Mouse (Mus musculus): ENCODE results near the gene Gm10840. TPM values are rescaled to one million over a fixed set of nuclear protein-coding genes. Genes with fewer than 3 reads are reported as not detected.
A peak's percentile ranks its signal among the peaks of the same experiment; 100 is the strongest.

Gm10840 gene
- polyA plus RNA-seq, 1 experiment from 2014 or later: not detected

DNA sequence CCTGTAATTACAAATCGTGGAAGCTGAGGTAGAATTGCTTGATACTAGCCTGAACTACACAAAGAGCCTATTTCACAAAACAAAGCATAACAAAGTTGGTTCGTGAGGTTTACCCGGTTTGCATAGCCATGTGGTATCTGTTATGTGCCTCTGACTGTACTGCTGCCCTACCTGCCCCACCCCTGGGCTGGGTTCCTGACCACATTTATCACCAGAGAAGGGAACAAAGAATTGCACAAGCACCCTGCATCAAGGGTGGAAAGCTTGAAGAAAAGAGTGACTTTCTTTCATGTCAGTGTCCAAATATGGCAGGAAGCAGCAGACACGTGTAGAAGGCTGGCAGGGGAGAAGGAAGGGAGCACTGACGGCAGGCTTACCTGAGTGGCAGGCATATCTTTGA, 6.8 kb downstream of the Gm10840 start:
- 89% methylated on average over 5 of the region's 5 CpGs for WGBS
- H3K4me1 ChIP-seq: no peaks in the 10 kb centered on the region
- peaks cover 86% of the 10 kb centered on the region for H3K36me3 ChIP-seq
- no peaks in the 10 kb centered on the region for H3K9me3 ChIP-seq (replicated peaks)
- no peaks in the 10 kb centered on the region for H3K27me3 ChIP-seq (ENCODE audit: low read depth, poor library complexity, severe bottlenecking)
- DNase-seq (ENCODE audit: low spot score): no peak
- H3K4me3 ChIP-seq: no peak overlapping the region
- no peak overlapping the region for H3K27ac ChIP-seq (replicated peaks)

GRCm38 (mm10) chr11:106170807-106171206, 10.2 kb downstream of the Gm10840 start:
- 83% methylated on average over 7 of the region's 7 CpGs for WGBS
- Histone ChIP-seq H3K36me3 (peaks cover 66% of the 10 kb centered on the region), H3K4me1 (no peaks in the 10 kb centered on the region), H3K4me3 (no peak overlapping the region), H3K27ac (replicated peaks) (no peak overlapping the region), H3K9me3 (replicated peaks) (no peaks in the 10 kb centered on the region), H3K27me3 (ENCODE audit: low read depth, poor library complexity, severe bottlenecking) (no peaks in the 10 kb centered on the region)
- DNase-seq (ENCODE audit: low spot score): no peak

DNA sequence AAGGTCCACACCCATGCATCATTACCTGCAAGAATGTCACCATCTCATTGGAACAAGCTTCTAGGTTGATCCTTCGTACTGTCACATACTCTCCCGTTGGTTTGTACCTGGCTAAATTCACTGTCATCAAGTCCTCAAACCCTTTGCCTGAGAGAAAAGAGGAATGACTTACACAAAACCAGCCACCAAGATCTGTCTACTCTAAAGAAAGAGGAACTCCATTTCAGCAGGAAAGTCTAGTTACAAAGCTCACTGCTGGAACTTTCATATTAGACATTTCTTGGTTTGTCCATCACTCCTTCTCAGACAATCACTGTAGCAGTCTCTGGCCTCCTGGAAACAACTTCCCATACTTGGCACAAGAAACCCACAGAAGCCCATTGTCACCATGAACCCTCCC, 12.6 kb downstream of the Gm10840 start:
- DNase-seq (ENCODE audit: low spot score): no peak
- WGBS: 95% methylated on average over 2 of the region's 2 CpGs
- H3K27ac ChIP-seq (replicated peaks): no peak overlapping the region
- no peaks in the 10 kb centered on the region for H3K9me3 ChIP-seq (replicated peaks)
- no peaks in the 10 kb centered on the region for H3K4me1 ChIP-seq
- no peaks in the 10 kb centered on the region for H3K27me3 ChIP-seq (ENCODE audit: low read depth, poor library complexity, severe bottlenecking)
- H3K36me3 ChIP-seq: peaks cover 42% of the 10 kb centered on the region
- no peak overlapping the region for H3K4me3 ChIP-seq

DNA sequence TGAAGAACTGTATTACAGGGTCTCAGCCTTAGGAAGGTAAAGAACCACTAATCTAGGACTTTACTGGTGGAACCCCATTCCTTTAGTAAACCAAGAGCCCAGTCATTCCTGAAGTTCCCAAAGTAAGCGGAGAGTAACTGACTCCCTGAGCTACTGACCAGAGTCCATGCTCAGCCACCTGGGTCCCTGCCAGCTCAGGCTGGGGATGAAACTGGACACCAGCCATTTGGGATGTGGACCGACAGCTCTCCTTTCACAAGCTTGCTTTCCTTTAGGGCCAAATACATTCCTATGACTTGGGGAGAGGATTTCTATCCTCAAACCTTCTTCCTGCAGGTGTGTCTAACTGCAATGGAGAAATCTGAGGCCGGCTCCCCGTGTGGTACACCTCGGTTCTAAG, 13.7 kb downstream of the Gm10840 start:
- WGBS: 84% methylated on average over 5 of the region's 5 CpGs
- H3K27me3 ChIP-seq (ENCODE audit: low read depth, poor library complexity, severe bottlenecking): no peaks in the 10 kb centered on the region
- no peak for DNase-seq (ENCODE audit: low spot score)
- H3K9me3 ChIP-seq (replicated peaks): no peaks in the 10 kb centered on the region
- no peak overlapping the region for H3K4me3 ChIP-seq
- peaks cover 37% of the 10 kb centered on the region for H3K36me3 ChIP-seq
- H3K4me1 ChIP-seq: no peaks in the 10 kb centered on the region
- H3K27ac ChIP-seq (replicated peaks): no peak overlapping the region

DNA sequence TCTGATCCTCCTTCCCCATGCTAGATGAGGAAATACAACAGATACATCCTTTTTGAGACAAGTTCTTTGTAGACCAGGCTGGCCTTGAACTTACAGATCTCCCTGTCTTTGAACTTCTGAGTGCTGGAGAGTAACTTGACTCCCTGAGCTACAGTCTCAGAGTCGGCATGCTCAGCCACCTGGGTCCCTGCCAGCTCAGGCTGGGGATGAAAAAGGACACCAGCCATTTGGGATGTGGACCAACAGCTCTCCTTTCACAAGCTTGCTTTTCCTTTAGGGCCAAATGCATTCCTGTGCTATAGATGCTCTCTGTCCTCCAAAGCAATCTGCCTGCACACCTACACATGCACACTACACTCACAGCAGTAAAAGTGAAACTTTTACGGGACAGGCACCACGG, 14.4 kb downstream of the Gm10840 start:
- WGBS: 80% methylated on average over 3 of the region's 3 CpGs
- no peak overlapping the region for H3K27ac ChIP-seq (replicated peaks)
- no peaks in the 10 kb centered on the region for H3K27me3 ChIP-seq (ENCODE audit: low read depth, poor library complexity, severe bottlenecking)
- no peak overlapping the region for H3K4me3 ChIP-seq
- no peak for DNase-seq (ENCODE audit: low spot score)
- peaks cover 30% of the 10 kb centered on the region for H3K36me3 ChIP-seq
- 0 out of 2 replicates have a peak, but pooled peaks cover 3% of the 10 kb centered on the region for H3K4me1 ChIP-seq
- no peaks in the 10 kb centered on the region for H3K9me3 ChIP-seq (replicated peaks)

- Histone ChIP-seq H3K27me3 (ENCODE audit: low read depth, poor library complexity, severe bottlenecking) (no peaks in the 10 kb centered on the region), H3K9me3 (replicated peaks) (no peaks in the 10 kb centered on the region), H3K36me3 (peaks cover 19% of the 10 kb centered on the region), H3K4me1 (0 out of 2 replicates have a peak, but pooled peaks cover 3% of the 10 kb centered on the region), H3K27ac (replicated peaks) (no peak overlapping the region), H3K4me3 (no peak overlapping the region)
- WGBS: 87% methylated on average over 5 of the region's 5 CpGs
- DNase-seq (ENCODE audit: low spot score): no peak
Measured at GRCm38 (mm10) chr11:106176372-106176771, 15.7 kb downstream of the Gm10840 start.

DNA sequence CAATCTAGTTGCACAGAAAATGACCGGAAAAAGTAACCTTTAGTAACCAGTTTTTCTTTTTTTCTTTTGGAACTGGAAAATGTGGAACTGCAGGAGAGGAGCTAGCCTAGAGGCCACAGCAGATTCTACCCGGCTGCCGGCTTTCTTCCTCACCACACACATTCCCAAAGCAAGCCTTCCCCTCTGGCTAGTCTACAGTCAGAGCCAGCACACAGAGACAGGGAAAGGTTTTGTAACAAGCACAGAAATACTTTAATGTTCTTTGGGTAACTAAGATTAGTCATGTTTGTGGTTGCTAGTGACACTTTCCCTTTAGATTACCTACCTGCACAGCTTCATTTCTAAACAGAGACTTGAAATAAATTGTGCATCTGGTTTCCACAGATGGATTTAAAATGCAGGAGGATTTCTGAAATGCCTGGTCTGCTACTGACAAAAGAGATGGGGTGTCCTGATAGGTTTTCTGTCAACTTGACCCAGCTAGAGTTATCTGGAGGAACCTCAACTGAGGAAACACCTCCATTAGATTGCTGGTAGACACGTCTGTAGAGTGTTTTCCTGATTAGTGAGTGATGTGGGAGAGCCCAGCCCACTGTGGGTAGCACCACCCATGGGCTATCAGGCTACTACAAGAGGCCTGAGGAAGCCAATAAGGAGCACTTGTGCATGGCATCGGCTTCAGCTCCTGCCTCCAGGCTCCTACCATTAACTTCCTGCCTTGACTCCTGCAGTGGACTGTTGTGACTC, 17.6 kb downstream of the Gm10840 start:
- DNase-seq (ENCODE audit: low spot score): no peak
- WGBS: 83% methylated on average over 5 of the region's 5 CpGs
- Histone ChIP-seq H3K27me3 (ENCODE audit: low read depth, poor library complexity, severe bottlenecking) (no peaks in the 10 kb centered on the region), H3K9me3 (replicated peaks) (no peaks in the 10 kb centered on the region), H3K4me1 (0 out of 2 replicates have a peak, but pooled peaks cover 3% of the 10 kb centered on the region), H3K4me3 (no peak overlapping the region), H3K36me3 (peaks cover 19% of the 10 kb centered on the region), H3K27ac (replicated peaks) (no peak overlapping the region)

DNA sequence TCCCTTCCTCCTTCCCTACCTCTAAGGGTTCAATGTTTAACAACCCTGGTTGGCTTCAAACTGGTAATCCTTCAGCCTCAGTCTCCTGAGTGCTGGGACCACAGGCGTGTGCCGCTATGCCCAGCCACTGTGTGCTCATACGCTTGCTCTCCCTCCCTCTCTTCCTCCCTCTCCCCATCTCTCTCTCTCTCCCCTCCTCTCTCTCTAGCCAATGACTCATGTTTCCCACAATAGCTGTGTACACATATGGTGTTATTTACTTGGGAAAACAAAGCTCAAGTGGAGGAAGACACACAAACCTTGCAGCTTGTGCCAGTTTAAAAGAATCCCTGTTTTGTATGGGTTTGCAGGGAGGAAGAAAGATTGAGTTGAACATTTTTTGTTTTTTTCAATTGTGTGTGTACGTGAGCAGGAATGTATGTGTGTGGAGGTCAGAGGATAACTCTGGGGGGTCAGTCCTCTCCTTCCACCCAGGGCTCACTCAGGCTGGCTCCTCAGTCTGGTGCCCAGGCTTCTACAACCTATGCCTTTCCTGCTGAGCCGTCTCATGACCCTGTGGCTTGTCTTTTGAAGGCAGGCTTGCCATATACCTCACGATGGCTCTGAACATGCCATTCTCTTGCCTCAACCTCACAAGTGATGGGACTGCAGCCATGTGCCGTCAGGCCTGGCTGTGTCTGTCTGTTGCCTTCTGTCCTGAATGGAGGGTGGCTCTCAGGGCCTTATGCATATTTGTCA, 19.2 kb downstream of the Gm10840 start:
- Histone ChIP-seq H3K4me1 (0 out of 2 replicates have a peak, but pooled peaks cover 3% of the 10 kb centered on the region), H3K36me3 (peaks cover 21% of the 10 kb centered on the region), H3K4me3 (no peak overlapping the region), H3K9me3 (replicated peaks) (no peaks in the 10 kb centered on the region), H3K27ac (replicated peaks) (no peak overlapping the region), H3K27me3 (ENCODE audit: low read depth, poor library complexity, severe bottlenecking) (no peaks in the 10 kb centered on the region)
- DNase-seq (ENCODE audit: low spot score): no peak
- WGBS: 76% methylated on average over 7 of the region's 7 CpGs

DNA sequence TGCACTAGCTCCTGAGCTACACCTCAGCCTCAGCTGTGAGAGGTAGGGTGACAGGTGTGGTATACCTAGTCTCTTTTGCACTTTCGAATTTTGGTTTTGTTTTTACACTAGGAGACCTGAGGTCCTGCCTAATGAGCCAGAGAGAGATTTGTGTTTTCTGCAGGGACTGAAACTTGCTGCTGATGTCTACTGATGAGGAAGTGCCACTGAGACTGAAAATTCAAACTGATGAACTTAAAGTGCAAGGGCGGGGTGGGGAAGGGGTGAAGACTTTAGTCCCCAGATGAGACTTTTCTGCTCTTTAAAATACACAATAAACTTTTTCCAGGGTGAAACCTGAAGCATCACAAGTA, 19.8 kb downstream of the Gm10840 start:
- DNase-seq (ENCODE audit: low spot score): no peak
- H3K4me3 ChIP-seq: no peak overlapping the region
- WGBS: 90% methylated on average over 2 of the region's 2 CpGs

DNA sequence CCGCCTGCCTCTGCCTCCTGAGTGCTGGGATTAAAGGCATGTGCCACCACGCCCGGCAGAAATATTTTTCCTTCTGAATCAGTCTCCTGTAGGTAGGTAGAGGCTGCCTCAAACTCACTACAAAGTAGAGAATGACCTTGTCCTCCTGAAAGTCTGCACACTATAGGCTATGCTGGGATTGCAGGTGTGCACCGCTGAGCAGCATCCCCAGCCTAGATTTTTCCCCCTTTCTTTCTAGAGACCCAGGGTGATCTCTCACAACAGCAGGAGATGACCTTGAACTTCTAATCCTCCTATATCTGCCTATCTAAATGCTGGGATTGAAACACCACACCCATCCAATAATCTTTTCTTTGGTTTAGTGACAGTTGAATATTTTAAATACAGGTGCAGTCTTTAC, 26.7 kb downstream of the Gm10840 start:
- DNase-seq (ENCODE audit: low spot score): no peak
- WGBS: 94% methylated on average over 4 of the region's 4 CpGs
- Histone ChIP-seq H3K9me3 (replicated peaks) (no peaks in the 10 kb centered on the region), H3K4me3 (no peak overlapping the region), H3K36me3 (peaks cover 27% of the 10 kb centered on the region), H3K4me1 (peaks cover 4% of the 10 kb centered on the region), H3K27me3 (ENCODE audit: low read depth, poor library complexity, severe bottlenecking) (no peaks in the 10 kb centered on the region), H3K27ac (replicated peaks) (no peak overlapping the region)

More for the DNA sequence above, 19.8 kb downstream of the Gm10840 start:
- Histone ChIP-seq H3K4me1 (0 out of 2 replicates have a peak, but pooled peaks cover 3% of the 10 kb centered on the region), H3K9me3 (replicated peaks) (no peaks in the 10 kb centered on the region), H3K36me3 (peaks cover 26% of the 10 kb centered on the region), H3K27me3 (ENCODE audit: low read depth, poor library complexity, severe bottlenecking) (no peaks in the 10 kb centered on the region), H3K27ac (replicated peaks) (no peak overlapping the region)

GRCm38 (mm10) chr11:106191716-106192115, 31.1 kb downstream of the Gm10840 start:
- DNase-seq (ENCODE audit: low spot score): no peak
- Histone ChIP-seq H3K4me3 (no peak overlapping the region; the same call in 1 of the 2 replicates), H3K4me1 (peaks cover 19% of the 10 kb centered on the region), H3K36me3 (peaks cover 9% of the 10 kb centered on the region), H3K27ac (replicated peaks) (no peak overlapping the region), H3K27me3 (ENCODE audit: low read depth, poor library complexity, severe bottlenecking) (no peaks in the 10 kb centered on the region), H3K9me3 (replicated peaks) (no peaks in the 10 kb centered on the region)
- WGBS: 93% methylated on average over 3 of the region's 3 CpGs

DNA sequence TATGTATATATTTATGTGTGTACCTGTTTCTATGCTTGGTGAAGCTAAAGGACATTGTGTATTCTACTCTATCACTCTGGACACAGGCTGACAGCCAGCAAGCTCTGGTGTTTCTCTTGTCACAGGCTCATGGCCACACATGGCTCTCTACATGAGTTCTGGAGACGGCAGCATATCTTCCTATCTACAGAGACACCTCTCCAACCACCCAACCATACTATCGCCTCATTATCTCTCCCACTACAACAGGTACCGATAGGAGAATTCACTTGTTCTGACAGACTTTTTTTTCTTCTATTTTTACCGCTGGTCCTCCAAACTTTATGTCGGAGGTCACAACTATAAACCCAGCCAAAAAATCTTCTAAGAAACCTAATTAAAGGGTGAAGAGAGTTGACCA, 31.6 kb downstream of the Gm10840 start:
- Histone ChIP-seq H3K9me3 (replicated peaks) (no peaks in the 10 kb centered on the region), H3K36me3 (peaks cover 11% of the 10 kb centered on the region), H3K4me3 (peak overlapping the region; percentile 73), H3K4me1 (peaks cover 19% of the 10 kb centered on the region), H3K27ac (replicated peaks) (no peak overlapping the region), H3K27me3 (ENCODE audit: low read depth, poor library complexity, severe bottlenecking) (no peaks in the 10 kb centered on the region)
- WGBS: 88% methylated on average over 5 of the region's 5 CpGs
- no peak for DNase-seq (ENCODE audit: low spot score)
